Mouse (Mus musculus): ENCODE measurements around the gene Phgr1. TPM values are rescaled to one million over a fixed set of nuclear protein-coding genes. Genes with fewer than 3 reads are reported as not detected.

Phgr1 gene
- total RNA-seq (2021), result not detected in 2 replicates
- long read RNA-seq, experiment 1, result 0 reads
- long read RNA-seq, experiment 2, result 0 reads

- DNase-seq, result no peak
Measured at GRCm38 (mm10) chr2:118772158-118772874, at the start of gene Phgr1. TSS of gene Phgr1 (plus strand) at chr2:118772769.

- DNase-seq, result no peak
Measured at GRCm38 (mm10) chr2:118723693-118724486, 48.7 kb upstream of the Phgr1 start.

GRCm38 (mm10) chr2:118725511-118725910, 47.1 kb upstream of the Phgr1 start:
- peak; percentile 48 for DNase-seq

- DNase-seq, result no peak
Measured at GRCm38 (mm10) chr2:118726873-118727272, 45.7 kb upstream of the Phgr1 start.

GRCm38 (mm10) chr2:118727911-118728310, 44.7 kb upstream of the Phgr1 start:
- no peak for DNase-seq

GRCm38 (mm10) chr2:118728337-118728736, 44.2 kb upstream of the Phgr1 start, which contains the start of gene Plcb2:
TSS of gene Plcb2 (minus strand) at chr2:118728438.
- DNase-seq, result peak; percentile 31

- no peak for DNase-seq
Measured at GRCm38 (mm10) chr2:118729194-118729593, 43.4 kb upstream of the Phgr1 start.

GRCm38 (mm10) chr2:118729816-118730621, 42.5 kb upstream of the Phgr1 start:
- no peak for DNase-seq

- DNase-seq, result peak; percentile 91
Measured at GRCm38 (mm10) chr2:118730622-118730915, 42.0 kb upstream of the Phgr1 start.

- no peak for DNase-seq
Measured at GRCm38 (mm10) chr2:118731981-118732380, 40.6 kb upstream of the Phgr1 start.

- DNase-seq, result no peak
Measured at GRCm38 (mm10) chr2:118733341-118733740, 39.2 kb upstream of the Phgr1 start.

GRCm38 (mm10) chr2:118740341-118740740, 32.2 kb upstream of the Phgr1 start:
- DNase-seq, result no peak

GRCm38 (mm10) chr2:118741183-118741582, 31.4 kb upstream of the Phgr1 start:
- no peak for DNase-seq

- DNase-seq, result peak; percentile 70
Measured at GRCm38 (mm10) chr2:118743261-118743943, 29.2 kb upstream of the Phgr1 start.

- DNase-seq, result no peak
Measured at GRCm38 (mm10) chr2:118744621-118745020, 27.9 kb upstream of the Phgr1 start.

- DNase-seq, result peak; percentile 96
Measured at GRCm38 (mm10) chr2:118745232-118745884, 27.2 kb upstream of the Phgr1 start, which contains the start of gene Inafm2. TSS of gene Inafm2 (plus strand) at chr2:118745758.

GRCm38 (mm10) chr2:118745915-118746901, 26.4 kb upstream of the Phgr1 start:
- peak; percentile 62 for DNase-seq

GRCm38 (mm10) chr2:118747301-118747960, 25.1 kb upstream of the Phgr1 start:
- peak; percentile 51 for DNase-seq

GRCm38 (mm10) chr2:118749341-118749884, 23.2 kb upstream of the Phgr1 start:
- DNase-seq, result no peak

Measured in adrenal gland, postnatal 14 days (tissue).